30 mouse cellular contexts compared by ENCODE assay signal in the genomic region with DNA sequence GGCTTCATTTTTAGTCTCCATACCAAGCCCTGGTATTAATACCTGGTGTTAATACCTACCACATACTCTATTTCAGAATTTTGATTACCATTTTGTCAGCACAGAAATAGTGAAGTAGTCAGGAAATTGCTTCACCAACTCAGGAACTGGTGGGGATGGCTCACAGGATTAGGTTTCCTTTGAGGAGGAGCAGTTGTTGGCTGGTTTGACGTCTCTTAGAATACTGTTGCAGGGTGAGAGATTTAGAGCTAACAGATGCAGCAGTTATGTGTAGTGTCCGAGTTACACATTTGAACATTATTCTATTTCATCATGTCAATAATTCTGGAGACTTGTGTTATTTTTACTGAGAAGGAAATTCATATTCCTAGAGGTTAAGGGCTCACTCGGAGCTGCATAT. TPM values are rescaled to one million over a fixed set of nuclear protein-coding genes. Genes with fewer than 3 reads are reported as not detected.
"Had no signal": no experiment of that assay in that cellular context is flagged by ENCODE, and none has a peak within 500 bp of the region (broad histone marks: within the 10 kb centered on the region; RNA-seq: fewer than 3 reads in every experiment).

No protein-coding gene starts in this region.

- DNase-seq: kidney, adult 9 months; kidney, postnatal 14 days; kidney, postnatal 4 days; liver, postnatal 0 days; lung, embryonic 14.5 days; right cerebral cortex, adult 18-20 months; right cerebral cortex, postnatal 14 days; right cerebral cortex, postnatal 4 days; thymus, adult 2 months; thymus, postnatal 14 days; thymus, postnatal 4 days had no signal

- H3K4me3 ChIP-seq: limb, embryonic 15.5 days; megakaryocyte, embryonic 14.5 days; midbrain, embryonic 10.5 days; midbrain, embryonic 13.5 days; neural tube, embryonic 12.5 days; neural tube, embryonic 15.5 days had no signal

- H3K27me3 ChIP-seq: limb, embryonic 15.5 days; megakaryocyte, embryonic 14.5 days; midbrain, embryonic 13.5 days; neural tube, embryonic 12.5 days; neural tube, embryonic 15.5 days had no signal

- H3K9me3 ChIP-seq: limb, embryonic 15.5 days; megakaryocyte, embryonic 14.5 days; midbrain, embryonic 10.5 days; midbrain, embryonic 13.5 days; neural tube, embryonic 12.5 days; neural tube, embryonic 15.5 days had no signal

- H3K36me3 ChIP-seq: limb, embryonic 15.5 days; midbrain, embryonic 10.5 days; midbrain, embryonic 13.5 days; neural tube, embryonic 12.5 days; neural tube, embryonic 15.5 days had no signal

- H3K27ac ChIP-seq: limb, embryonic 15.5 days; liver, embryonic 14.5 days; macrophage; midbrain, embryonic 10.5 days; midbrain, embryonic 13.5 days; neural tube, embryonic 12.5 days; neural tube, embryonic 15.5 days; stomach, postnatal 0 days had no signal

- ATAC-seq: lung, postnatal 0 days; midbrain, embryonic 13.5 days; midbrain, embryonic 16.5 days had no signal

- H3K9ac ChIP-seq: limb, embryonic 15.5 days; liver, embryonic 14.5 days; liver, postnatal 0 days; lung, embryonic 14.5 days; midbrain, embryonic 13.5 days; neural tube, embryonic 12.5 days; neural tube, embryonic 15.5 days had no signal

- H3K4me1 ChIP-seq: limb, embryonic 15.5 days; megakaryocyte, embryonic 14.5 days; midbrain, embryonic 13.5 days; neural tube, embryonic 12.5 days; neural tube, embryonic 15.5 days had no signal

- H3K4me2 ChIP-seq: limb, embryonic 15.5 days; liver, embryonic 11.5 days; lung, embryonic 14.5 days; midbrain, embryonic 13.5 days; neural tube, embryonic 12.5 days; neural tube, embryonic 15.5 days had no signal

RNA-seq across cellular contexts. Expression of a gene that starts 56.6 kb away (rescaled TPM):
- total RNA-seq: monocyte, adult 5-6 weeks had no signal
- polyA plus RNA-seq: macrophage had no signal

RNA-seq across cellular contexts. Expression of a gene that starts 57.4 kb away (rescaled TPM):
- total RNA-seq: layer of hippocampus, adult 18-20 months; layer of hippocampus, postnatal 25 days; left cerebral cortex, adult 18-20 months; left cerebral cortex, postnatal 25 days; monocyte, adult 5-6 weeks had no signal
- polyA plus RNA-seq: kidney, embryonic 16.5 days; limb, embryonic 15.5 days; liver, embryonic 11.5 days; liver, embryonic 14.5 days; liver, postnatal 0 days; lung, embryonic 14.5 days; lung, postnatal 0 days; macrophage; midbrain, embryonic 10.5 days; midbrain, embryonic 13.5 days; midbrain, embryonic 16.5 days; neural tube, embryonic 12.5 days; neural tube, embryonic 15.5 days; stomach, embryonic 14.5 days; thymus, adult 2 months had no signal
